Mouse (Mus musculus) gastrocnemius, adult 2 months (tissue): Measurements from ENCODE around the gene Nol4l. TPM values are rescaled to one million over a fixed set of nuclear protein-coding genes. Genes with fewer than 3 reads are reported as not detected.

Experiments used
- DNase-seq: peaks from one replicate; pipeline ENCODE4 v3.0.0; 2022
- H3K27ac ChIP-seq: fragments of 200-600 bp; 2 replicates; pipeline ENCODE4 v1.8.1; 2022; ENCODE audit warnings: mild to moderate bottlenecking
- H3K4me3 ChIP-seq: fragments of 200-600 bp; 2 replicates; pipeline ENCODE4 v1.8.1; 2022; ENCODE audit warnings: mild to moderate bottlenecking, moderate library complexity
- CTCF ChIP-seq: fragments of 200-600 bp; IDR thresholded peaks from 2 replicates; pipeline ENCODE4 v1.8.1; 2022; ENCODE audit warnings: antibody characterized with exemption, mild to moderate bottlenecking, moderate library complexity
- intact Hi-C: fragments of 180-260 bp; cut with DNase I; formaldehyde crosslinking; loops from one replicate; pipeline ENCODE4 v1.15.1; 2025
- total RNA-seq, 2 experiments: library from RNA; stranded (reverse); gene quantifications; 2 replicates each; pipeline ENCODE4 v1.2.3; 2021

The Nol4l gene
- total RNA-seq, 2 experiments from 2014 or later: 1.0 to 1.2 TPM

GRCm38 (mm10) chr2:153556208-153556607 lies 26.4 kb upstream of the Nol4l start:
- intact Hi-C loops: no loop called here
- H3K27ac ChIP-seq: no peak overlapping the region
- no peak overlapping the region for H3K4me3 ChIP-seq
- no peak for TF ChIP-seq CTCF
- no peak for DNase-seq

GRCm38 (mm10) chr2:153554543-153554942 lies 24.8 kb upstream of the Nol4l start:
- Histone ChIP-seq H3K27ac (no peak overlapping the region), H3K4me3 (no peak overlapping the region)
- DNase-seq: no peak
- TF ChIP-seq CTCF: no peak
- intact Hi-C loops: no loop called here

GRCm38 (mm10) chr2:153549486-153549885 lies 19.7 kb upstream of the Nol4l start:
- no peak for DNase-seq
- no peak overlapping the region for H3K4me3 ChIP-seq
- no peak for TF ChIP-seq CTCF
- intact Hi-C loops: no loop called here
- no peak overlapping the region for H3K27ac ChIP-seq

GRCm38 (mm10) chr2:153548221-153548923 lies 18.6 kb upstream of the Nol4l start:
- no peak for DNase-seq
- Histone ChIP-seq H3K27ac (no peak overlapping the region), H3K4me3 (no peak overlapping the region)
- intact Hi-C loops: no loop called here
- TF ChIP-seq CTCF: no peak

- H3K27ac ChIP-seq: no peak overlapping the region
- intact Hi-C loops: no loop called here
- TF ChIP-seq CTCF: no peak
- H3K4me3 ChIP-seq: no peak overlapping the region
- DNase-seq: no peak
Measured at GRCm38 (mm10) chr2:153547633-153548032, 17.9 kb upstream of the Nol4l start.

GRCm38 (mm10) chr2:153546972-153547371 lies 17.2 kb upstream of the Nol4l start:
- DNase-seq: no peak
- TF ChIP-seq CTCF: no peak
- intact Hi-C loops: no loop called here
- Histone ChIP-seq H3K4me3 (no peak overlapping the region), H3K27ac (no peak overlapping the region)

GRCm38 (mm10) chr2:153546471-153546870 lies 16.7 kb upstream of the Nol4l start:
- intact Hi-C loops: no loop called here
- H3K27ac ChIP-seq: no peak overlapping the region
- TF ChIP-seq CTCF: no peak
- DNase-seq: no peak
- no peak overlapping the region for H3K4me3 ChIP-seq

GRCm38 (mm10) chr2:153544771-153545170 lies 15.0 kb upstream of the Nol4l start:
- DNase-seq: no peak
- TF ChIP-seq CTCF: no peak
- Histone ChIP-seq H3K4me3 (no peak overlapping the region), H3K27ac (no peak overlapping the region)
- intact Hi-C loops: no loop called here

GRCm38 (mm10) chr2:153543911-153544730 lies 14.3 kb upstream of the Nol4l start:
- H3K27ac ChIP-seq: no peak overlapping the region; the same call in 1 of the 2 replicates
- DNase-seq: peak; percentile 27
- intact Hi-C loops: no loop called here
- no peak overlapping the region for H3K4me3 ChIP-seq
- no peak for TF ChIP-seq CTCF

- no peak for DNase-seq
- TF ChIP-seq CTCF: no peak
- no peak overlapping the region for H3K4me3 ChIP-seq
- no peak overlapping the region for H3K27ac ChIP-seq
- intact Hi-C loops: no loop called here
Measured at GRCm38 (mm10) chr2:153542936-153543668, 13.3 kb upstream of the Nol4l start.

- Histone ChIP-seq H3K27ac (no peak overlapping the region), H3K4me3 (no peak overlapping the region)
- intact Hi-C loops: no loop called here
- DNase-seq: no peak
- TF ChIP-seq CTCF: no peak
Measured at GRCm38 (mm10) chr2:153538898-153539297, 9.1 kb upstream of the Nol4l start.

- Histone ChIP-seq H3K27ac (no peak overlapping the region), H3K4me3 (no peak overlapping the region)
- DNase-seq: no peak
- no peak for TF ChIP-seq CTCF
- intact Hi-C loops: no loop called here
Measured at GRCm38 (mm10) chr2:153533981-153534380, 4.2 kb upstream of the Nol4l start.

- Histone ChIP-seq H3K27ac (no peak overlapping the region), H3K4me3 (no peak overlapping the region)
- no peak for TF ChIP-seq CTCF
- no peak for DNase-seq
- intact Hi-C loops: no loop called here
Measured at GRCm38 (mm10) chr2:153530948-153531347, 1.2 kb upstream of the Nol4l start.
